Mouse (Mus musculus) 3T3-L1 (cell line): Measurements from ENCODE around the gene Gm49342.
"Not testable (repeated sequence)": the region's sequence is repeated elsewhere in the genome, so short reads cannot be mapped to it uniquely, and the experiment has no call there.

Experiments
- DNase-seq: peaks from one replicate; pipeline ENCODE4 v3.0.0-alpha.2; 2015; ENCODE audit warnings: low read depth, low spot score

Gene Gm49342

GRCm38 (mm10) chr14:50943932-50944667 is at the start of gene Gm49342:
Gene Gm49342 (plus strand): TSS chr14:50944517.
- peak; percentile 97 for DNase-seq

- no peak for DNase-seq
These were observed 48.9 kb upstream of the Gm49342 start for GRCm38 (mm10) chr14:50895407-50895806.

GRCm38 (mm10) chr14:50895985-50896746 is 48.2 kb upstream of the Gm49342 start:
- peak; percentile 98 for DNase-seq

GRCm38 (mm10) chr14:50896747-50897373 is 47.5 kb upstream of the Gm49342 start:
- DNase-seq: peak; percentile 24

GRCm38 (mm10) chr14:50897374-50897765 is 46.9 kb upstream of the Gm49342 start, which contains the start of gene Klhl33:
Gene Klhl33 (minus strand): TSS chr14:50897507.
- peak; percentile 44 for DNase-seq

GRCm38 (mm10) chr14:50897992-50898391 is 46.3 kb upstream of the Gm49342 start:
- not testable (repeated sequence) for DNase-seq

GRCm38 (mm10) chr14:50903973-50904827 is 40.1 kb upstream of the Gm49342 start:
- DNase-seq: no peak

- no peak for DNase-seq
These were observed 39.5 kb upstream of the Gm49342 start for GRCm38 (mm10) chr14:50904828-50905129.

- DNase-seq: not testable (repeated sequence)
These were observed 39.0 kb upstream of the Gm49342 start for GRCm38 (mm10) chr14:50905327-50905726.

GRCm38 (mm10) chr14:50908126-50908525 is 36.2 kb upstream of the Gm49342 start:
- DNase-seq: no peak

GRCm38 (mm10) chr14:50911356-50911755 is 33.0 kb upstream of the Gm49342 start:
- no peak for DNase-seq

- DNase-seq: peak; percentile 39
These were observed 20.9 kb upstream of the Gm49342 start for GRCm38 (mm10) chr14:50923437-50923836.

GRCm38 (mm10) chr14:50924281-50925064 is 19.8 kb upstream of the Gm49342 start, which contains the start of the genes Osgep and Apex1:
Gene Osgep (minus strand): TSS chr14:50924893.
Gene Apex1 (plus strand): TSS chr14:50924968.
- DNase-seq: peak; percentile 98

GRCm38 (mm10) chr14:50925111-50925920 is 19.0 kb upstream of the Gm49342 start:
- DNase-seq: peak; percentile 38

- no peak for DNase-seq
These were observed 17.0 kb upstream of the Gm49342 start for GRCm38 (mm10) chr14:50927366-50927765.

GRCm38 (mm10) chr14:50929951-50930350 is 14.4 kb upstream of the Gm49342 start:
- DNase-seq: no peak

- peak; percentile 27 for DNase-seq
These were observed 14.0 kb upstream of the Gm49342 start for GRCm38 (mm10) chr14:50930377-50930753.

- peak; percentile 99 for DNase-seq
These were observed 13.4 kb upstream of the Gm49342 start, which contains the start of the genes Pip4p1 and Pnp for GRCm38 (mm10) chr14:50930754-50931492. Gene Pip4p1 (minus strand): TSS chr14:50930856. Gene Pnp (plus strand): TSS chr14:50931082.

GRCm38 (mm10) chr14:50931493-50932020 is 12.8 kb upstream of the Gm49342 start:
- DNase-seq: peak; percentile 63
